Mouse (Mus musculus) G1E (cell line): ENCODE measurements around the gene Ndc80. TPM values are rescaled to one million over a fixed set of nuclear protein-coding genes. Genes with fewer than 3 reads are reported as not detected.

Experiments
- ATAC-seq: 2 replicates; pipeline ENCODE4 v1.8.0; 2016; ENCODE audit warnings: mild to moderate bottlenecking; ENCODE audit not compliant: insufficient number of reproducible peaks, poor library complexity, low FRiP score, severe bottlenecking; ENCODE audit errors: extremely low read depth
- DNase-seq: peaks from one replicate; pipeline ENCODE4 v3.0.0; 2012; ENCODE audit warnings: low spot score
- H3K27me3 ChIP-seq: 2 replicates; pipeline ENCODE4 v1.6.1; 2012; ENCODE audit warnings: mild to moderate bottlenecking, low read length, inconsistent platforms; ENCODE audit not compliant: insufficient read depth
- H3K36me3 ChIP-seq: replicated peaks from 2 replicates; pipeline ENCODE3; 2012; ENCODE audit warnings: mild to moderate bottlenecking, inconsistent platforms
- H3K4me1 ChIP-seq: 2 replicates; pipeline ENCODE4 v1.6.1; 2012; ENCODE audit warnings: low read depth, low read length, inconsistent platforms, mixed read lengths; ENCODE audit not compliant: insufficient read depth
- H3K4me3 ChIP-seq: 2 replicates; pipeline ENCODE4 v1.5.1; 2012; ENCODE audit warnings: low read depth, mild to moderate bottlenecking, inconsistent platforms, low read length, moderate library complexity, mixed read lengths
- H3K9me3 ChIP-seq: replicated peaks from 2 replicates; pipeline ENCODE4 v1.6.1; 2012; ENCODE audit warnings: inconsistent platforms
- CTCF ChIP-seq: IDR thresholded peaks from 2 replicates; pipeline ENCODE4 v1.5.1; 2012; ENCODE audit warnings: low read depth, low read length, inconsistent platforms, mixed read lengths
- GATA1 ChIP-seq: IDR thresholded peaks from 2 replicates; pipeline ENCODE4 v1.6.1; 2012; ENCODE audit warnings: borderline replicate concordance, low read length, inconsistent platforms, mixed read lengths
- GATA2 ChIP-seq: IDR thresholded peaks from 2 replicates; pipeline ENCODE4 v1.6.1; 2012; ENCODE audit warnings: low read depth, low read length, inconsistent platforms, borderline replicate concordance
- POLR2AphosphoS5 ChIP-seq: IDR thresholded peaks from 2 replicates; pipeline ENCODE4 v1.6.1; 2012; ENCODE audit warnings: low read depth, low read length, inconsistent platforms; ENCODE audit not compliant: insufficient replicate concordance
- TAL1 ChIP-seq: conservative IDR thresholded peaks from 2 replicates; pipeline ENCODE4 v1.6.1; 2012; ENCODE audit warnings: low read depth, low read length, inconsistent platforms, mixed read lengths
- polyA plus RNA-seq: library from polyadenylated mRNA; stranded (reverse); fragments of >175 nt; gene quantifications from 2 replicates; pipeline ENCODE4 v1.2.3, GENCODE M21; 2012
- total RNA-seq, 2 experiments: library from RNA; stranded (forward) in 1 of 2; stranded (reverse) in 1 of 2; fragments of 200-1000 nt in 1 of 2; fragments of >200 nt in 1 of 2; fragmentation: Nextera tagmentation in 1 of 2; gene quantifications; 2 replicates each; pipeline ENCODE4 v1.2.3; 2014 to 2017

The Ndc80 gene
- total and polyA plus RNA-seq, 3 experiments, result 8.3 to 120 (median 110) TPM

- Histone ChIP-seq H3K4me1 (peaks cover 42% of the 10 kb centered on the region), H3K27me3 (no peaks in the 10 kb centered on the region), H3K9me3 (no peaks in the 10 kb centered on the region), H3K36me3 (peaks cover 15% of the 10 kb centered on the region), H3K4me3 (no peak overlapping the region; the same call in 1 of the 2 replicates)
- ATAC-seq (no peak), DNase-seq (no peak)
- no peak for TF ChIP-seq POLR2AphosphoS5
- TF ChIP-seq TAL1, result no peak
- no peak for TF ChIP-seq GATA2
- no peak for TF ChIP-seq CTCF
- TF ChIP-seq GATA1, result no peak
Observed at GRCm38 (mm10) chr17:71491332-71491686, 35.3 kb downstream of the Ndc80 start.

GRCm38 (mm10) chr17:71490666-71491331 lies 35.9 kb downstream of the Ndc80 start:
- TF ChIP-seq POLR2AphosphoS5 (no peak), GATA2 (no peak), GATA1 (no peak), TAL1 (peak; percentile 40), CTCF (no peak)
- Histone ChIP-seq H3K4me3 (peak overlapping the region; percentile 3; the same call in 1 of the 2 replicates), H3K9me3 (no peaks in the 10 kb centered on the region), H3K4me1 (peaks cover 45% of the 10 kb centered on the region), H3K27me3 (no peaks in the 10 kb centered on the region), H3K36me3 (peaks cover 14% of the 10 kb centered on the region)
- ATAC-seq (peak; percentile 78), DNase-seq (peak; percentile 36)

GRCm38 (mm10) chr17:71489703-71490461 lies 36.8 kb downstream of the Ndc80 start:
- TF ChIP-seq GATA2 (no peak), POLR2AphosphoS5 (no peak), TAL1 (no peak), CTCF (no peak), GATA1 (no peak)
- no peak overlapping the region for H3K4me3 ChIP-seq
- DNase-seq, result no peak

GRCm38 (mm10) chr17:71486231-71486851 lies 40.3 kb downstream of the Ndc80 start:
- no peak for DNase-seq
- H3K4me3 ChIP-seq, result peak overlapping the region; percentile 0; the same call in 1 of the 2 replicates
- no peaks in the 10 kb centered on the region for H3K9me3 ChIP-seq
- no peak for ATAC-seq
- no peaks in the 10 kb centered on the region for H3K36me3 ChIP-seq
- TF ChIP-seq GATA1, result no peak
- TF ChIP-seq GATA2, result no peak
- TF ChIP-seq POLR2AphosphoS5, result no peak
- peaks cover 48% of the 10 kb centered on the region for H3K4me1 ChIP-seq
- H3K27me3 ChIP-seq, result no peaks in the 10 kb centered on the region

More at GRCm38 (mm10) chr17:71489703-71490461, 36.8 kb downstream of the Ndc80 start:
- Histone ChIP-seq H3K36me3 (peaks cover 7% of the 10 kb centered on the region), H3K27me3 (no peaks in the 10 kb centered on the region), H3K4me1 (peaks cover 47% of the 10 kb centered on the region), H3K9me3 (no peaks in the 10 kb centered on the region)
- ATAC-seq, result no peak

- Histone ChIP-seq H3K9me3 (no peaks in the 10 kb centered on the region), H3K4me1 (peaks cover 42% of the 10 kb centered on the region), H3K4me3 (peak overlapping the region; percentile 0; the same call in 1 of the 2 replicates), H3K27me3 (no peaks in the 10 kb centered on the region), H3K36me3 (no peaks in the 10 kb centered on the region)
- peak; percentile 26 for DNase-seq
- peak; percentile 46 for ATAC-seq
- TF ChIP-seq TAL1, result no peak
- TF ChIP-seq GATA1, result no peak
- TF ChIP-seq GATA2, result no peak
- TF ChIP-seq POLR2AphosphoS5, result no peak
- no peak for TF ChIP-seq CTCF
Observed at GRCm38 (mm10) chr17:71485791-71486230, 40.8 kb downstream of the Ndc80 start.

GRCm38 (mm10) chr17:71484711-71485110 lies 41.9 kb downstream of the Ndc80 start:
- ATAC-seq (no peak), DNase-seq (no peak)
- no peaks in the 10 kb centered on the region for H3K9me3 ChIP-seq
- H3K4me3 ChIP-seq, result no peak overlapping the region
- H3K27me3 ChIP-seq, result no peaks in the 10 kb centered on the region
- peaks cover 41% of the 10 kb centered on the region for H3K4me1 ChIP-seq
- H3K36me3 ChIP-seq, result no peaks in the 10 kb centered on the region
- no peak for TF ChIP-seq CTCF
- no peak for TF ChIP-seq TAL1
- no peak for TF ChIP-seq GATA1
- no peak for TF ChIP-seq POLR2AphosphoS5
- TF ChIP-seq GATA2, result no peak
